Mouse (Mus musculus) gastrocnemius, postnatal 36 days (tissue): ENCODE measurements at regions not wholly inside any gene's neighbourhood (a gene's known extent, or its start where the extent isn't known, plus 50 kb on each side); places are given as distances from the start of the nearest gene placed in this dataset.

Source experiments
- DNase-seq, 2 experiments: peaks; one replicate each; pipeline ENCODE4 v3.0.0; 2022
- intact Hi-C: fragments of 180-260 bp; cut with DNase I; formaldehyde crosslinking; loops from one replicate; pipeline ENCODE4 v1.15.1; 2025

DNA sequence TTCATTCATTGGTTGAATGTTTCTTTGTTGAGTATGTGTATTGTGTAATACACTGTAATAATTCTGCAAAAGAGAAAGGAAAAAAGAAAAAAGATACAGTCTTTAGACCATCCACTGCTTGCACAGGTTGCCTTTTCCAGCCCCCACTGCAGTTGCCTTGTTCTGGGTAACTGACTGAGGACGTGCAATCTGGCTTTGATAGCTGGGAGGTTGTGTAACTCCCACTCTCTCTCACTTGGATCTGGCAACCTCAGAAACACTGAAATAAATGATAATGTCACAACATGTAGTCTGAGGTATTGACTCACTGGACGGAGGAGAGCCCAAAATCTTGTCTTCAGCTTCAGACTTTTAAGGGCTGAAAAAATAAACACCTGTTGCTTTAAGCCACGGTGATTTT is 255.3 kb upstream of the Igfbp7 start:
- no peak for DNase-seq
- intact Hi-C loops, result no loop called here

DNA sequence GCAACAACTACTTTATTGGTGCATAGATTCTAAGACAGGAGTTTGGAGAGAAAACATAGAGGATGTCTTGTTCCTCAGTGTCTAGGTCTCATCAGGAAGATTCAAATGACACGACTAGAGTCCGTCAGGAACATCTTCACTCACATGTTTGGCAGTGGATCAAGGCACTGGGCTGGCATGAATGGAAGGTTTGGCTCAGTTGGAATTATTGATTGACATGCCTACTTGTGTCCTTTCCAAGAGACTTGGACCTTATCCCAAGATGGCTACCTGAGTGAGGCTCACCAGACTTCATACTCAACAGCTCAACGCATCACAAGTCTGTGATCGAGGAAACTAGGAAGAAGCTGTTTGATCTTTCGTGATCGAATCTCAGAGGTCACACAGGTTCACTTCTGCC is 251.2 kb upstream of the Igfbp7 start:
- intact Hi-C loops, result no loop called here
- no peak for DNase-seq

DNA sequence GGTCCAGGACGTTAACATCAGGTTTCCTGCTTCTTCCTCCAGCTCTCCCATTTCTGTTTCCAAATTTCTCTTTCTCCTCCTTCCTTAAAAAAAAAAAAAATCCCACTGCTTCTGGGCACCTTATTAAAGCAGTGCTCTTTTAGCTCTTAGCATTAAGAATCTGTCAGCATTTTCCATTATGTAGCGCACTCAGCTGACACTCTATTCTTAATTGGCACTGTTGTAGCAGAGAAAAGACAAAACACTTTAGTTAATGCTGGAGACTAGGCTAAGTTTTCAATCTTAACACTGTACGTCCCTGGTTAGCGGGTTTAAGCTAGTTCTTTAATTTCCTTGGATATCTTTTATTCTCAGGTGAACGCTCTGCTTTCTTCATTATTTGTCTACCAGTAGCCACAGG is 236.8 kb upstream of the Igfbp7 start:
- no peak for DNase-seq
- intact Hi-C loops, result no loop called here

DNA sequence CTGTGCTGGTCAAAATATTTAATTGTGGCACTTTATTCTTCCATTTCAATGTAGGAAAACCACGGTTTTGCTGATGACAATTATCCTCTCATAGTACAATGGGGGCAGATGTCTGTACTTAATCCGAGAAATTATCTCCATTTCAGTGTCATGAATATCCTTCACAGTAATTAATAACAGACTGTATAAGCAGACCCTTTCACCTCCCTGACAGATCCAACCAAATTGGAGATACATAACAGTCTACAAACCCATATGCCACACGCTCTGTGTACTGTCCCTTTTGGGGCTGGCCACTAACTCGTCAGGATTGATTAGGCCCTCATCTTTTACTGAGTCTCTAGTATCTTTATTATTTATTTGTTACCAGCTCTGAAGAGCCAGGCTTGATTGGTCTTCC is 212.6 kb upstream of the Igfbp7 start:
- intact Hi-C loops, result no loop called here
- DNase-seq, result no peak

DNA sequence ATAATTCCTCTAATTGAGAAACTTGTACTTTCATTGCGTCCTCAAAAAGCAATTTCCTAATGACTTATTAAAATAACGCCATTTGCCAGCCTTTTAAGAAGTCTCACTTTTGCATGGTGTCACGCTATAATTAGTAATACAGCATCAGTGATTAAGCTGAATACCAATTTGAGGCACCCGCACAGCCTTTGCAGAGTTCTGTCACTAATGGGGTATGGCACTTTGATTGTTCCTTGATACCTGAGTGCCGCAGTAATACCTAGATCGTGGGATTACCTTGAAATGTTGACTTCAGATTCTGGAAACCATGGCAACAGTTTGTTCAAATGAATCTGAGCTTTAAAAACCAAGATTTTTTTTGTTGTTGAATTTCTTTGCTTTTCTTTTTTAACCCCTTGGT is 202.7 kb upstream of the Igfbp7 start:
- intact Hi-C loops, result no loop called here

DNA sequence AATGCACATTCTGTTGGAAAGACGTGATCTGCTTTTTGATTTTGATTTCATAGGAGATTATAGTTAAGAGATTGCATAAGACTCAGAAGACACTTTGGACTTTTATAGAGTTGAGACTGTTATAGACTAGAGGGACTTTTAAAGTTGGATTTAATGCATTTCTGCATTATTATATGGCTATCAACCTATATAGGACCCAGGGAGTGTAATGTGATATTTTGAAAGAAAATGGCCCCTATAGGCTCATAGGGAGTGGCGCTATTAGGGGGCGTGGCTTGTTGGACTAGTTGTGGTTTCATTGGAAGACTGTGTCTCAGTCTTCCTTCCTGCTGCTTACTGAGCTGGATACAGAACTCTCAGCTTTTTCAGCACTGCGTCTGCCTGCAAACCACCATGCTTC is 186.9 kb upstream of the Igfbp7 start:
- intact Hi-C loops, result no loop called here
- DNase-seq, result no peak

More for the DNA sequence above, 202.7 kb upstream of the Igfbp7 start:
- no peak for DNase-seq

DNA sequence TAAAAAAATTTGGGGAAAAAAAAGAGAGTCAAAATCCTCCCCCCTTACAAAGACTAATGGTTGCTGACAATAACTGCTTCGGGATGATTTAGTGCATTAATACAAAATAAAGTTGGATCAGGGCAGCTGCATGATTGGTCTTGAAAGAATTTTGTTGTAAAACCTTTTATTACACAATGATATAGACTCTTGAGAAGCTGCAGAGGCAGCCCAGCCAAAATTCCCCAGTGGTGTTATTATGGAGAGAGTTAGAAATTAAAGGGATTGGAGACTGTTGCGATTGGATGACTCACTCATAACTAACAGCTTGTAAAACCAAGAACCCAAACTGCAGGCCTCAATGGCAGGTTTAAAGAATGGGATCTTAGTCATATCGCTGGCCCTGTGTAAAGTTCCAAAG is 181.4 kb upstream of the Igfbp7 start:
- no peak for DNase-seq
- intact Hi-C loops, result no loop called here

DNA sequence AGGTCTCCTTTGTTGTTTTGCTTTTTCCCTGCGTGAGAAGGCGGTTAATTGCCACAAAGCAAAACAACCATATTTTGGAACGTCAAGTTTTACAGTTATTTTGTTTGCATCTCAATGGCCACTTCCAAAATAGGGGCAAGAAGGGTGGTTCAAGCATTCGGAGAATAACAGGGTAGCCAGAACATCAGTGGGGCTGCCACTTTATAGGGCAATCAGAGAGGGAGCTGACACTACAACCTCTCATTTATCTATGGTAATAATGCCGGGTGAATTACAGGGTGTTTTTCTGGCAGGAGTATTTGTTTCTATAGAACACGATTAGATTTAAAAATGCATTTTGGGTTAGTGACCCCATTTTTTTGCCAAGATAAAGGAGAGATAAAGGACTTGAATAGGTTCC is 173.9 kb upstream of the Igfbp7 start:
- no peak for DNase-seq
- intact Hi-C loops, result no loop called here

DNA sequence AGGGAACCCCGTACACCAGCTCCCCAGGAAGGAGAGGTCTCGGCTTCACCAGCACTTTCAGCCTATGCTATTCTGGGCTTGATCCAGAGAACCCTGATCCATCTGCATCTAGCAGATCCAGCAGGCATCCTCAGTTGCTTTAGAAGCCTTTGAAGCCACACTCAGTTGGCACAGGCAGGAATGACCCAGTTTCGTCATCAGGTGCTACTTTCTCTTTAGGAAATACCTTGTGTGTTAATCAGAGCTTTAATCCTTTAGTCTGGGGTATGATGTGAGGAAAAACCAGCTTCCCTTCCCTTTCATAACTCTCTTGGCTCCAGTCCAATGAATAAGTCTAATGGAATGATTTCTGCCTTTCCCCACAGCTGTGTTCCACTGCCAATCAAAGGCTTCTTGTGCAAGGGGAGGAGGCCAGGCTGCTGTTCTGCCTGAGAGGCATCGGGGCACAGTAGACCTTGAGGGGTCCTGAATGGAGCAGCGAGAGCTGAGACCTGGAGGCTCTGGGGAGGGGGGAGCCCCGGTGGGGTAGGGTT is 173.3 kb upstream of the Igfbp7 start:
- intact Hi-C loops, result no loop called here
- no peak for DNase-seq

DNA sequence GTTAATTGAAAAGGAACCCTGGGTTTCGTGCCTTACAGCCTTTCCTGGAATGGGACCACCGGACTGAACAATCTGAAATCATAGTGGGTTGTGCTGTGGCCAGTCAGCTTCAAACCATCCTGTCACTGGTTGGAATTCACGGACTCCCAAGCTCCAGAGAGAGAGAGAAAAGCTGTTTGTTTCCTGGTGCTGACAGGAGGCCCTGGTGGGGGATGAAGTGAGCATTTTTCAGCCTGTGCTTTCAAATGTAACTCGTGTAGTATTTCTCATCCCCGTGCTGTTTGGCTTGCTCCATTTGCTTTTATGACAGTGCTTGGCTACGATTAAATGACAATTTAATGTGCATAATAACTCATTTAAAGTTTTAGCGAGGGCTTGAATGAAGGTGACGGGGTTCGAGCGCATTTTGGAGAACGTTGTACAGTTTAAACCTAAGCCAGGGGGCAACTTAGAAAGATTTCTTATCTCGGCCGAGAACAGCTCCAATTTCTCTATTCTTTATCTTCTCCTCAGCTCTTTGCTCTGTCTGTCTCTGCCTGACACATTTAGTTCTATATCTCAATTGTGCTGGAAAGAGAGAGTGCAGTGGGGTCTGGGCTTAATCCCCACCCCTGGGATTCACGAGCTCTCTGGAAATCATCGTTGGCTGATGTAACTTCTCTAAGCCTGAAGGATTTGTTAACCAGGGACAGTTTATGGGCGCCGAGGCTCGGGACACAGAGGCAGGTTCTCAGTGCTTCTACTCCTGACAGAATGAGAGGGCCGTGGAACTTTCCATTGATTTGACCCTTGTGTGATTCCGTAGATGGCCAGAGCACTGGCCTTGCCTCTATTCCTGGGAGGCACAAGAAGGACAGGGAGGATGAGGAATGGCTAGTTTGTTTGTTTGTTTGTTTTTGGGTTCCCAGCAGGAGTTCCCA is 172.2 kb upstream of the Igfbp7 start:
- intact Hi-C loops, result no loop called here

DNA sequence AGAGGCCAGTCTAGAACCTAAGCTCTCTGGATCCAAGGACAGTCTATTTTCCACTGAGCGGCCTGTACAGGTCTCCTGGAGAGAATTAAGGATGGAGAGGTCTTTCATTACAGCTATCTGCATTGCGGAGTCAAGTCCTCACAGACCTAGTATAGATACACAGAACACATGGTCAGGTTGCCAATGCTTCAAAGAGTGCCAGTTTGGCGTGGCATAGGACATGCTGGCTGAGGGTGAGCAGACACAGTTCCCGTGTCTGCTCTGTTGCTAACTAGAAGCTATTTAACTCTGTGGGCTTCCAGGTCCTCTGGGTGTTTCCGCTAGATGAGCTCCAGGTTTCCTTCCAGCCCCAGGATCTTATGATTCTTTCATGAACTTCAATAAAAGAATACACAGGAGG is 169.0 kb upstream of the Igfbp7 start:
- intact Hi-C loops, result no loop called here
- DNase-seq, result no peak

More for the DNA sequence above, 172.2 kb upstream of the Igfbp7 start:
- peak in 1 of 2 experiments; percentile 12 for DNase-seq

DNA sequence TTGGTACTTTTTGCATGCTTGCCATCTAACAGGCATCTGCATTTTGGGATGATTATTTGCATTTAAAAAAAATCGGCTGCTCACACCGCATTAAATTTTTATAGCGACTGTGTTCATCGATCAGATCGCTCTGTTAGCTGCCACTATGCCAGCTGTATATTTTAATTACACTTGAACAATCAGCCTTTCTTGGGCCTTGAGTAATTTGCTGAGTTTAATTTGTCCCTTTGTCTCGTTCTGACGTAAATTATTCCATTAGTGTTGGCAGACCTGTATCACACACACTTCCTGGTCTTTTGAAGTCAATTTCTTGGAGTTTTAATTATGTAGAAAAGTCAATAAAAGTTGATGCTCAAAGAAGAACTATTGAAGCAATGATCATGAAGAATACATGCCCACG is 167.9 kb upstream of the Igfbp7 start:
- DNase-seq, result no peak
- intact Hi-C loops, result no loop called here

DNA sequence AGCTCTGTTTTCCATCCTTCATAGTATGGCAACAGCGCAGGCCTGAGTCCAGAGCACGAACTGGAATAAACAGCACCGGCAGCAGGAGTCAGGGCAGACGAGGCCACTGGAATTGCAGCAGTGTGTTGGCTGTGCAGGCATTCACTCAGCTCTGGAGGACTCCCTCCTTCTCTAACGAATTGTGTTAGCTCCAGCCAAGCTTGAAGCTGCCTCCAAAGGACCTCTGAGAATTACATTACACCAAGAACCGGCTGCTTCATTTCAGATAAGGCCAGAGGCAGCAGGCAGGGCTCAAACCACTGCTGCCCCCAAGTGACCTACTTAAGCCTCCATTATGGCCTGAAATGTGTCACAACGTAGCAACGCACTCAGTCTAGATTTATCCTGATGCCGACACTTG is 162.5 kb upstream of the Igfbp7 start:
- DNase-seq, result no peak
- intact Hi-C loops, result no loop called here

DNA sequence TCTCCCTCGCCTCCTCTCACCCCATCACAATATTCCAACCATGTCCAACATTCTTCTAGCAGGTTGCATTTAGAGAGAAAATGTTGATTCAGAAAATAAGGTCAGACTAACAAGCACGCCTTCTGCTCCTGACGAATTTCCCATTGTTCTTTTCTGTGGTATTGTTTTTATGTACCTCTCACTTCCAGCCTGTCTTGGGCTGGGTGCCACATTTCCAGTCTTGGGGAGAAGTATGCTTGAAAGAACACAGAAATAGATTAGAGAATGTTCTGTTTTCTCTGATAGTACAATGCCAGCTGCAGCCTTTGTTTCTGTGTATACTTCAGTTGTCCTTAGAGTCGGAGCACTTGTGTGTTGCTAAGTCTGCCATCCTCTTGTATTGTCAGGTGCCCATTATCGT is 160.3 kb upstream of the Igfbp7 start:
- intact Hi-C loops, result no loop called here
- DNase-seq, result no peak

DNA sequence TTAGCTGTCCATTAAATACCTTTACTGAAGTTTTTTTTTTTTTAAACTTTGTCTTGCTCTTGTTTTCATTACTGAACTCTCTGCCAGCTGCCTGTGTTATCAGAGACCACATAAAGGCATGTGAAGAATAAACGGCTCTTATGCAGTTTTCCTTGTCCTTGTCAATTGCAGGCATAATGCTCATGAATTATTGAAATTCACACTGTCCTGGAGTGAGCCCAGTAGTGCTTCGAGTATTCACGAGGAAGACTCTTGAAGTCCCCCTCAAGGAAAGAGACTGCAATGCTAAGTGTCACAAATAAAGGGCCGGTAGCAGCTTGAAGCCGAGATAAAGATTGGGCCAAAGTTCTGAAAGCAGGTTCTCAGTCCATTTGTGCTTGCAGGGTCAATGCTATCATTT is 144.7 kb upstream of the Igfbp7 start:
- intact Hi-C loops, result no loop called here
- no peak for DNase-seq

DNA sequence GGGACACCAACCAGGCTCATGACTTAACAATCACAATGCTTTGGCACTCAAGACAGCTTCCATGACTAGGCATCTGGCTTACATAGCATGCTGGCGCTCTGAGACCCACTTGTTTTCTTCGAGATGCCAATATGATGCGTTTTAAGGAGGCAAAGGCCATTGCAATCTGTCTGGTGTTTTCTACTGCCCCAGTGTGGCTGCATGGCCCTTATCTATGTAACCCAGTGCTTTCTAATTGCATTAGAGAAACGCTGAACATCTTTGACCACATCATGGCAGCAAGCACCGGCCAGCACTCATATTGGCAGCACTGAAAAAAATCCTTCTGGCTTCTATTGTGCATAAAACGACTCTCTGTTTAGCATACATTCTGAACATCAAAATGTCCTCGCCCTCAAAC is 144.2 kb upstream of the Igfbp7 start:
- intact Hi-C loops, result no loop called here
- DNase-seq, result no peak

DNA sequence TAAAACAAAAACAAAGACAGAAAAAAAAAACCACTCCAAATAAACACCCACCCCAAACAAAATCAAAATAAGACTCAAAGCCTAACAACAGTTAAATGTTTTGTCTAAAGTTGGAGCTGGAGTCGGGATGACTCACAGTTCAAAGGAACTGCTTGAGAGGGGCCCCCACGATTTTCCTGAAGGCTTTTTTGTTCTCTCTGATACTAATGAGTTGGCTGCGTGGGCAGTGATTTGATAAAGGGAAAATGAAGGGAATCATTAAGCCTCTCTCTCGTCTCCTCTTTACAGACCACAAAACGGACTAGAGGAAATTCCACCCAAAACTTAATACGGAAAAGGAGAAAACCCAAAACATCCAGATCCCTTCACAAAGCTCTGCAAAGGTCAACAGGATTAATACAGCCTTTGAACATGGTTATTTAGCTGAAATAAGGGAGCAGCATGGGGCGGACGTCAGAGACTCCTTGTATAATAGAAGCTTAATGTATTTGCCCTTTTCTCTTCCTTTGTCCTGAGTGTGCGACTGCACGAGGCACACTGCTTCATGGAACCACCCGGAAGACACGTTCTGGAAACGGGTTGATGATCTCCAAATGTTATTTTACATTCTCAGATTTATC is 138.3 kb upstream of the Igfbp7 start:
- no peak for DNase-seq
- intact Hi-C loops, result no loop called here

DNA sequence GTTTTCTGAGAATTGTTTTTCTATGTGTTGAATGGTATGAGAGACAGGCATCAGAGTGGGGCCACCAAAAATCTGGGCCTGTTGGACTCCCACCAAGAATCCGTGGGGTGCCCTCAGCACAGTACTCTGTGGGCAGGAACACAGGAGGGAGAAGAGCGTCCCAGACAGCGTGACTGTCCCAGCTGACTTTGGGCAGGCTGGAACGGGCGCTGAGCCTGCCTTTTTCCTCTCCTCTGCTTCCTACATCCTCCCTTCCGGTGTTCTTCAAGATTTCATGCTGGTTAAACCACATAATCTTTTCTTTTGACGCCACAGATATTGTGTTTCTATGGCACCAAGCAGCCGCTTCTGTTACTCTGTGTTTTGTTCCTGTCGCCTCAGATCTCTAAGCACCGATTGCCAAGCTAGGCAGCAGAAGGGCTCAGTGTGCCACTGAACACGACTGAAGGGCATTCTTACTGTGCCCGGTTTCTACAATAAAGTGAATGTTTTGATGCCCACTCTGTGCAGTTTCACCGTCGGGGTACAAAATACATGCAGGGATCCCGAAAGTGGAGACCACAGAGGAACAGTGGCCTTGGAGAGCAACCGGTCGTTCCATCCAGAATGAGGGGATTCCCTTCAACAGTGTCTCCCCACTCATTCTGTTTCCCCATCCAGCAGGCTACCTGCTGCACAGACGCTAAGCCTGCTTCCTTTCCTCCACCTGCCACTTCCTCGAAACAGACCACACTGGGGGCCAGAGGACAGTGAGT is 124.6 kb upstream of the Igfbp7 start:
- intact Hi-C loops, result no loop called here

DNA sequence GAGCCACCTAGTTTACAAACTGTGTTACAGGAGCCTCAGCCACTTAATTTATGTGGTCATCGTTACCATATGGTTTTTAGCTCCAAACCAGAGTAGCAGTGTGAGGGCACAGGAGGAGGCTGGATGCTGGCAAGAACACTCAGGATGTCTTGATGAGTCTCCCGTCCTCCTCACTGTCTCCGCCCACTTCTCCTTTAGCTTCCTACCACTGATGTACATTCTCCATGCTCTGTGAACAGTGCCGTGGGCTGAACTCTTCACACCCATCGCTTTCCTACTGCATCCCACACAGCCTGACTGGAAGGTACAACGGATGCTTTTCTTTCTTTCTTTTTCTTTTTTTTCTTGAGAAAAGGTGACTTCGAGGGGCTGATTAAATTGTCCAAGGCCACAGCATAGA is 122.5 kb upstream of the Igfbp7 start:
- intact Hi-C loops, result no loop called here
- DNase-seq, result no peak

More for the DNA sequence above, 124.6 kb upstream of the Igfbp7 start:
- DNase-seq, result no peak

DNA sequence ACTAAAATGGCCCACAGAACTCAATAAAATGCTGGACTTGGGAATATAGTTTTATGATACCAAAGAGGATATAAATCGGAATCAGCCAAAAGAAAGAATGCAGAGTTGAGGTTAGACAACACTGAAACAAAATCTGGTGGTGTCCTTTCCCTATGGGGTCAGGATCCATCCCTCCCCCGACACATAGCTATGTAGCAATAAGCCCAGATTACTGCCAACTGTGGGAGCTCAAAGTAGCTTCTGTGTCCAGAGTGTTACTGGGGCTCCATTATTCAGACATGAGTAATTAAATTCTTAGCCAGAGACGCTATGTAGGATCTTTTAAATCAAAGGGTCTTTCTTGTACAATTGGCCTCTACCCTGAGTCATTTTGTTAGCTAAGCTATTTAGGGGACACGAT is 109.4 kb upstream of the Igfbp7 start:
- intact Hi-C loops, result no loop called here
- DNase-seq, result no peak

DNA sequence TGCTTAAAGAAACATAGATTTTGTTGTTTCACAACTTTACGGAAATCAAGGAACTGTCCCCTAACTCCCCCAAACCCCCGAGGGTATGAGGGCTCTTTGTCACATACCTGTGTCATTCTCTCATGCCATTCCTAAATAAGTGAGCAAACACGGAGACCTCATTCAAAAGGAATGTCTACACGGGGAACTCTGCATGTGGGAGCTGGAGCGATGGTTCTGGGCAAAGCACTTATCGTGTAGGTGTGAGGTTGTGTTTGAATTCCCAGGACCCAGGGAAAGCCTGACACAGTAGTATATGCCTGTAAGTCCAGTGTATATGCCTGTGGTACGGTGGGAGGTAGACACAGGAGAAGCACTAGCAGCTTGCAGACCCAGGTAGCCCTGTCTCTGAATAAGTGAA is 107.6 kb upstream of the Igfbp7 start:
- intact Hi-C loops, result no loop called here
- no peak for DNase-seq
